Comparison of ENCODE assay signal across 15 mouse cellular contexts in genomic region chr7:96130763-96131162, GRCm38 (mm10).
"Had no signal": no experiment of that assay in that cellular context is flagged by ENCODE, and none has a peak within 500 bp of the region (broad histone marks: within the 10 kb centered on the region; RNA-seq: fewer than 3 reads in every experiment).

No protein-coding gene starts in this region.

- DNase-seq: retina, postnatal 1 day; right cerebral cortex, adult 18-20 months; right cerebral cortex, postnatal 14 days; right cerebral cortex, postnatal 25 days; right cerebral cortex, postnatal 4 days; spleen, adult 18-20 months; thymus, adult 18-20 months; thymus, adult 2 months; thymus, postnatal 14 days; thymus, postnatal 25 days; thymus, postnatal 36 days; thymus, postnatal 4 days had no signal

- H3K36me3 ChIP-seq: neural tube, embryonic 15.5 days; stomach, embryonic 15.5 days had no signal

- H3K4me2 ChIP-seq: neural tube, embryonic 15.5 days; stomach, embryonic 15.5 days had no signal

- H3K4me3 ChIP-seq: neural tube, embryonic 15.5 days; stomach, embryonic 15.5 days had no signal

- H3K4me1 ChIP-seq: neural tube, embryonic 15.5 days; stomach, embryonic 15.5 days had no signal

- H3K9me3 ChIP-seq: neural tube, embryonic 15.5 days; stomach, embryonic 15.5 days had no signal

- H3K9ac ChIP-seq: neural tube, embryonic 15.5 days; stomach, embryonic 15.5 days had no signal

- H3K27ac ChIP-seq: neural tube, embryonic 15.5 days; stomach, embryonic 15.5 days; stomach, postnatal 0 days had no signal

- H3K27me3 ChIP-seq: neural tube, embryonic 15.5 days; stomach, embryonic 15.5 days had no signal
